Mouse (Mus musculus) forebrain, embryonic 13.5 days (tissue): Measurements from ENCODE around the gene Gm49340. TPM values are rescaled to one million over a fixed set of nuclear protein-coding genes. Genes with fewer than 3 reads are reported as not detected.

Source experiments
- ATAC-seq: fragments of 200-750 bp; cut with Nextera tagmentation; 2 replicates; pipeline ENCODE4 v1.8.0; 2017
- H3K27ac ChIP-seq: fragments of 300-500 bp; sonication (generic); 2 replicates; pipeline ENCODE4 v1.5.1; 2015; ENCODE audit warnings: inconsistent platforms, mild to moderate bottlenecking, moderate library complexity
- H3K27me3 ChIP-seq: fragments of 300-500 bp; sonication (generic); 2 replicates; pipeline ENCODE4 v1.6.1; 2015; ENCODE audit warnings: mild to moderate bottlenecking, inconsistent platforms
- H3K36me3 ChIP-seq: fragments of 300-500 bp; sonication (generic); 2 replicates; pipeline ENCODE4 v1.6.1; 2015; ENCODE audit warnings: mild to moderate bottlenecking, inconsistent platforms; ENCODE audit not compliant: poor library complexity, severe bottlenecking
- H3K4me1 ChIP-seq: fragments of 300-500 bp; sonication (generic); 2 replicates; pipeline ENCODE4 v1.6.1; 2015; ENCODE audit warnings: inconsistent platforms
- H3K4me2 ChIP-seq: fragments of 300-500 bp; sonication (generic); 2 replicates; pipeline ENCODE4 v1.6.1; 2015; ENCODE audit warnings: inconsistent platforms, mild to moderate bottlenecking, moderate library complexity
- H3K4me3 ChIP-seq: fragments of 300-500 bp; sonication (generic); 2 replicates; pipeline ENCODE4 v1.5.1; 2015; ENCODE audit warnings: mild to moderate bottlenecking, inconsistent platforms
- H3K9ac ChIP-seq: fragments of 300-500 bp; sonication (generic); 2 replicates; pipeline ENCODE4 v1.6.1; 2015; ENCODE audit warnings: mild to moderate bottlenecking, inconsistent platforms
- H3K9me3 ChIP-seq: fragments of 300-500 bp; sonication (generic); replicated peaks from 2 replicates; pipeline ENCODE4 v1.6.1; 2016; ENCODE audit warnings: inconsistent platforms
- WGBS: fragments of 180-500 bp; shearing (Covaris S2); methylation state at CpG from one replicate; pipeline ENCODE4 v1.1.7; 2015; 5-methylcytosine and 5-hydroxymethylcytosine counted together
- polyA plus RNA-seq: library from polyadenylated mRNA; unstranded; fragments of >200 nt; fragmentation: Nextera tagmentation; extraction: Ambion mirVana; gene quantifications from 2 replicates; pipeline ENCODE4 v1.2.1, GENCODE M21; 2015

Gm49340 gene
- polyA plus RNA-seq, 1 experiment from 2014 or later, result not detected

GRCm38 (mm10) chr11:73326485-73326886 is 3.1 kb upstream of the Gm49340 start:
- no peaks in the 10 kb centered on the region for H3K4me1 ChIP-seq
- H3K4me3 ChIP-seq, result no peak overlapping the region
- H3K4me2 ChIP-seq, result no peak overlapping the region
- H3K9ac ChIP-seq, result no peak overlapping the region
- H3K36me3 ChIP-seq, result no peaks in the 10 kb centered on the region
- 78% methylated on average over 12 of the region's 12 CpGs for WGBS
- 0 out of 2 replicates have a peak, but pooled peaks cover 5% of the 10 kb centered on the region for H3K9me3 ChIP-seq
- ATAC-seq, result no peak
- H3K27me3 ChIP-seq, result no peaks in the 10 kb centered on the region
- no peak overlapping the region for H3K27ac ChIP-seq

- no peak overlapping the region for H3K9ac ChIP-seq
- H3K4me3 ChIP-seq, result no peak overlapping the region
- H3K27ac ChIP-seq, result no peak overlapping the region
- no peaks in the 10 kb centered on the region for H3K4me1 ChIP-seq
- H3K9me3 ChIP-seq, result 0 out of 2 replicates have a peak, but pooled peaks cover 5% of the 10 kb centered on the region
- WGBS, result 84% methylated on average over 4 of the region's 4 CpGs
- ATAC-seq, result no peak
- H3K4me2 ChIP-seq, result no peak overlapping the region
- no peaks in the 10 kb centered on the region for H3K36me3 ChIP-seq
- no peaks in the 10 kb centered on the region for H3K27me3 ChIP-seq
Measured at GRCm38 (mm10) chr11:73327361-73327760, 2.2 kb upstream of the Gm49340 start.

- 76% methylated on average over 2 of the region's 2 CpGs for WGBS
- Histone ChIP-seq H3K9ac (no peak overlapping the region), H3K27me3 (no peaks in the 10 kb centered on the region), H3K4me1 (no peaks in the 10 kb centered on the region), H3K4me3 (no peak overlapping the region), H3K4me2 (no peak overlapping the region), H3K9me3 (0 out of 2 replicates have a peak, but pooled peaks cover 5% of the 10 kb centered on the region), H3K36me3 (no peaks in the 10 kb centered on the region), H3K27ac (no peak overlapping the region)
- ATAC-seq, result no peak
Measured at GRCm38 (mm10) chr11:73333357-73333756, 3.8 kb downstream of the Gm49340 start.

- no peak for ATAC-seq
- Histone ChIP-seq H3K9me3 (no peaks in the 10 kb centered on the region), H3K27me3 (no peaks in the 10 kb centered on the region), H3K4me3 (no peak overlapping the region), H3K4me1 (no peaks in the 10 kb centered on the region), H3K9ac (no peak overlapping the region), H3K36me3 (no peaks in the 10 kb centered on the region), H3K27ac (no peak overlapping the region), H3K4me2 (no peak overlapping the region)
- WGBS, result 83% methylated on average over 4 of the region's 4 CpGs
Measured at GRCm38 (mm10) chr11:73336919-73337318, 7.4 kb downstream of the Gm49340 start.

GRCm38 (mm10) chr11:73350483-73350882 is 20.9 kb downstream of the Gm49340 start, which contains the start of gene Olfr20:
TSS of gene Olfr20 (plus strand) at chr11:73350783.
- Histone ChIP-seq H3K27me3 (no peaks in the 10 kb centered on the region), H3K36me3 (no peaks in the 10 kb centered on the region), H3K9ac (no peak within 1 kb of the TSS), H3K9me3 (no peaks in the 10 kb centered on the region), H3K4me1 (no peaks in the 10 kb centered on the region), H3K4me2 (no peak within 1 kb of the TSS), H3K4me3 (no peak within 1 kb of the TSS), H3K27ac (no peak within 1 kb of the TSS)
- no peak for ATAC-seq
- 47% methylated on average over 3 of the region's 3 CpGs for WGBS

- Histone ChIP-seq H3K4me3 (no peak within 1 kb of the TSS), H3K27ac (no peak within 1 kb of the TSS), H3K4me2 (no peak within 1 kb of the TSS), H3K9me3 (no peaks in the 10 kb centered on the region), H3K9ac (no peak within 1 kb of the TSS), H3K36me3 (no peaks in the 10 kb centered on the region), H3K27me3 (no peaks in the 10 kb centered on the region), H3K4me1 (no peaks in the 10 kb centered on the region)
- 84% methylated on average over 2 of the region's 2 CpGs for WGBS
- ATAC-seq, result no peak
Measured at GRCm38 (mm10) chr11:73370946-73371345, 41.4 kb downstream of the Gm49340 start, which contains the start of gene Olfr376. TSS of gene Olfr376 (plus strand) at chr11:73371246.

- Histone ChIP-seq H3K9ac (no peak overlapping the region), H3K27ac (no peak overlapping the region), H3K4me3 (no peak overlapping the region), H3K27me3 (no peaks in the 10 kb centered on the region), H3K4me2 (no peak overlapping the region), H3K9me3 (peaks cover 6% of the 10 kb centered on the region; the same call in 1 of the 2 replicates), H3K4me1 (no peaks in the 10 kb centered on the region), H3K36me3 (no peaks in the 10 kb centered on the region)
- no peak for ATAC-seq
- 75% methylated on average over 4 of the region's 4 CpGs for WGBS
Measured at GRCm38 (mm10) chr11:73395374-73395773, 65.8 kb downstream of the Gm49340 start.

GRCm38 (mm10) chr11:73399514-73399913 is 70.0 kb downstream of the Gm49340 start, which contains the start of gene Olfr1:
TSS of gene Olfr1 (minus strand) at chr11:73399614.
- Histone ChIP-seq H3K9ac (no peak within 1 kb of the TSS), H3K4me1 (no peaks in the 10 kb centered on the region), H3K36me3 (no peaks in the 10 kb centered on the region), H3K27ac (no peak within 1 kb of the TSS), H3K4me2 (no peak within 1 kb of the TSS), H3K9me3 (peaks cover 6% of the 10 kb centered on the region; the same call in 1 of the 2 replicates), H3K27me3 (no peaks in the 10 kb centered on the region), H3K4me3 (no peak within 1 kb of the TSS)
- no peak for ATAC-seq

Other genes starting within 250 kb of the Gm49340 start
- 0.27 and 0.29 TPM in 2 replicates for gene Itgae, start 239.2 kb upstream of the Gm49340 start, polyA plus RNA-seq
- 13.0 and 13.1 TPM in 2 replicates for gene Haspin, start 191.4 kb upstream of the Gm49340 start, polyA plus RNA-seq
- 0.26 and 0.30 TPM in 2 replicates for gene P2rx5, start 169.3 kb upstream of the Gm49340 start, polyA plus RNA-seq
- gene Emc6, start 152.7 kb upstream of the Gm49340 start, polyA plus RNA-seq, result 133 and 136 TPM in 2 replicates
- gene Tax1bp3, start 152.7 kb upstream of the Gm49340 start, polyA plus RNA-seq, result 174 and 181 TPM in 2 replicates
- 17.0 and 17.8 TPM in 2 replicates for gene Ctns, start 130.7 kb upstream of the Gm49340 start, polyA plus RNA-seq
- gene Shpk, start 130.3 kb upstream of the Gm49340 start, polyA plus RNA-seq, result 1.2 TPM in 2 replicates
- gene Trpv1, start 95.4 kb upstream of the Gm49340 start, polyA plus RNA-seq, result not detected in 2 replicates
- gene Trpv3, start 62.4 kb upstream of the Gm49340 start, polyA plus RNA-seq, result 0.04 TPM in 2 replicates
- gene Aspa, start 145 bp upstream of the Gm49340 start, polyA plus RNA-seq, result not detected in 2 replicates
- not detected in 2 replicates for gene Spata22, start within 50 bp of the Gm49340 start, polyA plus RNA-seq
- gene Olfr20, start 21.0 kb downstream of the Gm49340 start, polyA plus RNA-seq, result not detected in 2 replicates
- not detected in 2 replicates for gene Olfr376, start 41.5 kb downstream of the Gm49340 start, polyA plus RNA-seq
- gene Olfr1, start 69.9 kb downstream of the Gm49340 start, polyA plus RNA-seq, result not detected in 2 replicates
- not detected in 2 replicates for gene Olfr378, start 98.7 kb downstream of the Gm49340 start, polyA plus RNA-seq
- not detected in 2 replicates for gene Olfr380, start 127.8 kb downstream of the Gm49340 start, polyA plus RNA-seq
- gene Olfr381, start 161.9 kb downstream of the Gm49340 start, polyA plus RNA-seq, result not detected in 2 replicates
- not detected in 2 replicates for gene Olfr382, start 187.5 kb downstream of the Gm49340 start, polyA plus RNA-seq